Comparison of ENCODE assay signal across 8 mouse cellular contexts in genomic region chr2:178175286-178175931, GRCm38 (mm10). TPM values are rescaled to one million over a fixed set of nuclear protein-coding genes. Genes with fewer than 3 reads are reported as not detected.
DNase-seq lines count a peak whose midpoint lies in the region; ATAC-seq and TF ChIP-seq lines count a peak whose summit lies in the region.

No protein-coding gene starts in this region.

- H3K9me3 ChIP-seq in midbrain, embryonic 10.5 days (replicated peaks) = no peaks in the 10 kb centered on the region

- H3K4me1 ChIP-seq in cerebellum, adult 2 months (ENCODE audit: control insufficient read depth, insufficient read depth, low read length) = peaks cover 38% of the 10 kb centered on the region
- peaks cover 19% of the 10 kb centered on the region for H3K4me1 ChIP-seq in midbrain, embryonic 10.5 days

- ATAC-seq in CD4-positive, CD25-positive, alpha-beta regulatory T cell, adult 4 months = no peak

- 32% methylated on average over 16 of the region's 16 CpGs for WGBS in cerebellum, adult 2 months
- WGBS in midbrain, embryonic 10.5 days = 25% methylated on average over 16 of the region's 16 CpGs

- no peaks in the 10 kb centered on the region for H3K36me3 ChIP-seq in midbrain, embryonic 10.5 days

- no peak for TF ChIP-seq CTCF in cerebellum, adult 2 months (IDR thresholded peaks at IDR 0.05; ENCODE audit: borderline replicate concordance, insufficient read depth, low read depth, low read length)

- no peak overlapping the region for H3K4me3 ChIP-seq in cerebellum, adult 2 months (replicated peaks; ENCODE audit: insufficient read depth, low read depth, low read length)
- peak overlapping the region; percentile 29; the same call in 1 of the 2 replicates for H3K4me3 ChIP-seq in midbrain, embryonic 10.5 days

- TF ChIP-seq POLR2A in cerebellum, adult 2 months (IDR thresholded peaks at IDR 0.05; ENCODE audit: borderline replicate concordance, insufficient read depth, low read length) = no peak

- no peaks in the 10 kb centered on the region for H3K27me3 ChIP-seq in cerebellum, adult 2 months (ENCODE audit: control insufficient read depth, insufficient read depth, low read length)
- no peaks in the 10 kb centered on the region for H3K27me3 ChIP-seq in midbrain, embryonic 10.5 days (ENCODE audit: low read depth, poor library complexity, severe bottlenecking)

- DNase-seq in cerebellum, adult 2 months = no peak
- DNase-seq in cerebellum, postnatal 4 days (ENCODE audit: low spot score in 2 of 2) = no peak
- DNase-seq in testis, postnatal 14 days (ENCODE audit: low spot score) = peak; percentile 16
- DNase-seq in testis, postnatal 10 days (ENCODE audit: low spot score) = no peak
- peak; percentile 55 for DNase-seq in midbrain, embryonic 10.5 days (ENCODE audit: low spot score)
- DNase-seq in telencephalon, adult 2 months (ENCODE audit: low read depth, low spot score) = peak; percentile 65
- DNase-seq in adipocyte (ENCODE audit: low spot score) = no peak

- H3K27ac ChIP-seq in cerebellum, adult 2 months (ENCODE audit: insufficient read depth, low read length) = peak overlapping the region; percentile 9
- peak overlapping the region; percentile 66 for H3K27ac ChIP-seq in midbrain, embryonic 10.5 days (replicated peaks)

RNA-seq across cellular contexts. Expression of gene Phactr3, which starts 56.6 kb away (rescaled TPM):
- 75.5 and 79.8 TPM in 2 replicates for polyA plus RNA-seq in cerebellum, adult 2 months (2012; rRNA removed)
- 5.8 and 6.7 TPM in 2 replicates for polyA plus RNA-seq in midbrain, embryonic 10.5 days (2016; fragmentation: Nextera tagmentation; extraction: Ambion mirVana)
- polyA plus RNA-seq in CD4-positive, CD25-positive, alpha-beta regulatory T cell, adult 4 months (2017; shearing (Covaris generic)) = under 1 TPM in 1 of 2 experiments, not detected in 1; 0.28 TPM

Comparison
In these comparisons a context has a peak if more than half of its experiments do, and no peak if none do; other contexts are left out.
1. DNase-seq: peak in testis, postnatal 14 days (single experiment), midbrain, embryonic 10.5 days (single experiment) and telencephalon, adult 2 months (single experiment); none in cerebellum, adult 2 months (0 of 2), cerebellum, postnatal 4 days (0 of 2), testis, postnatal 10 days (single experiment) and adipocyte (single experiment).